Mouse (Mus musculus) G1E (cell line): ENCODE data around the gene Calhm1.

Experiments used
- CTCF ChIP-seq: IDR thresholded peaks from 2 replicates; pipeline ENCODE4 v1.5.1; 2012; ENCODE audit warnings: low read depth, low read length, inconsistent platforms, mixed read lengths
- GATA2 ChIP-seq: IDR thresholded peaks from 2 replicates; pipeline ENCODE4 v1.6.1; 2012; ENCODE audit warnings: low read depth, low read length, inconsistent platforms, borderline replicate concordance

DNA sequence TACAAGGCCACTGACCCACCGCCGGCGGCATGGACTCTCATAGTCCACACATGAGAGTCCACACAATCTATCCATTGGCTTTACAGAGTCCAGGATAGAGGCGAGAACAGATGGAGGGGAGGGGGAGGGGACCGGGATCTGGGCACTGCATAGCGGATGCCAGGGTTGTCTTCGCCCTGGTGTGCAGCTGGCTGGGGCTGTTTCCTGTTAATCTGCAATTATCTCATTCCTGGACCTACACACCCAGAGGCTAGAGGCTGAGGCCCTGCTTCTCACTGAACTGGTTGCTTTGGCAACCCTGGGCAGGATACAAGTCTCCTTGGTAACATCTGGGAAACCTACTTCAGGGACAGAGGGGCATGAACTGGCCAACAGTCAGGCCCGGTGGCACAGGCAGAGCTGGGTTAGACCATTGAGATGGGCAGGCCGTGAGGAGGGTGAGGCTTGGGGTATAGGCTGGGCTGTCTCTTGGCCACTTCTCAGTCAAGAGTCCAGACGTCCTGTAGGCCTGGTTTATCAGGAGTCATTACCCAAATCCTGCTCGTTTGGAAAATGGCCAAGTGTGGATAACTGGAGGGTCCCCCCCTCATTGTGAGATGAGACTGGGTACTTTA is 44.6 kb upstream of the Calhm1 start:
- TF ChIP-seq GATA2 = no peak
- no peak for TF ChIP-seq CTCF
